Mouse (Mus musculus): ENCODE measurements around the gene Aldh1l2. TPM values are rescaled to one million over a fixed set of nuclear protein-coding genes. Genes with fewer than 3 reads are reported as not detected.
"Not testable (repeated sequence)": the region's sequence is repeated elsewhere in the genome, so short reads cannot be mapped to it uniquely, and the experiment has no call there.

The Aldh1l2 gene
- 1 to 10 TPM; 2.5 to 5.5 (median 4.1) TPM for total RNA-seq (2022)

DNA sequence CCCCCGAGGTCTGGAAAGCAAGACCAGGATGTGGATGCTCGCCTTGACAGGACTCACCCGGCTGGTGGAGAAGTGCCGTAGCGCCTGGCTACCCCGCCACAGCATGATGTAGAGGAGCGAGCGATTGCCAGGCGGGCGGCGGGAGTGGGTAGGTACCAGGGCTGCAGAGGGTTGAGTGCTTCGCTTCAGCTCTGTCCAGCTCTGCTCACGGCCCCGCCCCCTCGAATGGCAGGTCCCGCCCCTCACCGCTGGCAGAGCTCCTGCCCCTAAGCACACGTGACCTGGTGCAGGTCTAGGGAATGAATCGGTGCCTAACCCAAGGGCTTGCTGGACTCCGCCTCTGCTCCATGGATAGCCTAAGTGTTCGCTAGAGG lies at the start of gene Aldh1l2:
TSS of gene Aldh1l2 (minus strand) at position 231 of the 374 bp plus-strand sequence.
- peak; percentile 23 to 29 for DNase-seq (ENCODE audit: low spot score in 2 of 2)

GRCm38 (mm10) chr10:83565449-83566441 lies 31.8 kb upstream of the Aldh1l2 start:
- no peak for DNase-seq (ENCODE audit: low spot score in 2 of 2)

DNA sequence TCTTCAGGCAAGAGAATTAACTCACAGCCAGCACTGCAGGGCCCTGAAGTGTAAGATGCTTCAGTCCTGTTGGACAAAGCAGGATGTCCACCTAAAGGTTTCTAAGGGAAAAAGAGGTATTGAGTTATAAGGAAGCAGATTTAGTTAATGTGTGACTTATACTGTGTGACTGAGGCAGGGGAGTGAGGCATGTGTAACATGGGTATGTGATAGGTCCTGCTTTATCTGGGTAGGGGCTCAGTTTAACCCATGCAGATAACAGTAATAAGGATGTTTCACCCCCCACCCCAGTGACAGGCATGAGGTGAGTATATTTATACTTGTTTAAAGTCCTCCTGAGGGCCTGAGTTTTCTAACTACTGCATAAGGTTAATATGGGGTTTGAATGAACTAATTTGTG lies 29.1 kb upstream of the Aldh1l2 start:
- DNase-seq (ENCODE audit: low spot score in 2 of 2): no peak

DNA sequence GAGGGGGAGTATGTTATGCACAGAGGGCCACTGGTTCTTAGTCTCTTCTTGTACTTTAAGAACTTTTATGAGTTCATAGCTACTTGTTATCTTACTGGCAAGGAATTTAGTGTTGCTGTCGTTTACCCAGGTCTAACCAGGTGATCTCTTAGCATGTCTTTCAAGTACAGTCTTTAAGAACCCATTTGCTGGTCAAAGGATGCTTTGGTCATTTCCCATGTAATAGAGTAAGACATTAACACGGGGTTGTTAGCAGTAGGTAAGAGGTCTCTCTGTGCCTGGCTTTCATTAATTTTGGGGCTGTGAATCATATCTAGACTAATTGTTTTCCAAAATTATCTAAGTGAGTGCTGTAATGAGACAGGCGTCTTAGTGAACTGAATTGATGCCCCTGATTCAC lies 11.4 kb upstream of the Aldh1l2 start:
- DNase-seq (ENCODE audit: low spot score in 2 of 2): no peak

DNA sequence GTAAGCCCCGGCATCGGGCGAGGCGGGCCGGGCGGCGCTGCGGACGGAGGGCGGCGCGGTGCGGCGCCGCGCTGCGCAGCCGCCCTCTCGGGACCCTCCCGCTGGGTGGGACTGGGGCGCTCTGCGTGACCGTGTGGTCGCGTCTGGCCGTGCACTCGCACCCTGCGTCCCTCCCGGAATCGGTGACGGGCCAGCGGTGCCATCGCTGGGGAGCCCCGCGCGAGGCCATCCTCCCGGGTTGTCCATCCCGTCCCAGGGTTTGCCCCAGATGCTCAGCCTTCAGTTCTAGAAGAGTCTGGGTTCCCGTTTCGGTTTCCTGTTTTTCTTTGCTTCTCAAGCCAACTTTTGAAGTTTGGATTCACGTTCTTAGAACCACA lies 10.2 kb upstream of the Aldh1l2 start:
- no peak for DNase-seq (ENCODE audit: low spot score in 2 of 2)

GRCm38 (mm10) chr10:83543439-83544102 lies 9.6 kb upstream of the Aldh1l2 start, which contains the start of gene Washc4:
TSS of gene Washc4 (plus strand) at chr10:83543752.
- DNase-seq (ENCODE audit: low spot score in 2 of 2): peak; percentile 88 to 92

DNA sequence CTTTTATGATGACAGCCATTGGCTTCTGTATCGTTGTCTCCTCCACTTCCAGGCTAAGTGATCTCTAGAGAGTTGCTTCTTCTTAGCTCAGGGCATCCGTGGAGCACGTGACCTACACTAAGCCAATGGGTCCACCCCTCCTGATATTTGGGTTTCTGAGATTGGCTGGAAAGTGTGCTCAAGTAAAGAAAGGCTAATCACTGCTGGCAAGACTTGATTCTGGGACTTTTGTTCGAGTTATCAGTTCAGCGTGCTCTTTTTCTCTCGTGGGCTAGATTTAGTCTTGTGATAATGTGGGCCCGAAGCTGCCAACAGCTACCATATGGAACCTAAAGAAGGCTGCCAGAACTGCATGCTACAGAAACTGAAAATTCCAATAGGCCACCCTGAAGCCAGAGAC lies 8.3 kb upstream of the Aldh1l2 start:
- DNase-seq (ENCODE audit: low spot score in 2 of 2): peak; percentile 25 to 33

DNA sequence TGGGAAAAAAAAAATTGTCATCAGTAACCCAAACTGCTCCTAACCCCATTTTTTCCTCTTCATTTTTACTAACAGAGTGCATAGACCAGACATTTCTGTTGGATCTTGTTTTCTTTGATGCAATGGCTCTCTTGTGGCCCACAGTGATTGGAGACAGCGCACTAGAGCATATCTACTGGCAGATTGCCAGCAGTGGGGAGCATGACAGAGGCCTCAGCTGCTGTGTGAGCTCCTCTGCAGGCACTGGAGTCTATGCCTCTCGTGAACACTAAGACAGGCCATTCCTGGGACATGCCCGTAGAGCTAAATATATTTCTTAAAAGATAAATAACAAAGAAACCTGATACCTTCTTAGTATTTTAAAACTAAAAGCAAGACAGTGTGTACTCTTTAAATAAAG lies 6.2 kb upstream of the Aldh1l2 start:
- DNase-seq (ENCODE audit: low spot score in 2 of 2): no peak

- no peak for DNase-seq (ENCODE audit: low spot score in 2 of 2)
Measured at GRCm38 (mm10) chr10:83539311-83539980, 5.5 kb upstream of the Aldh1l2 start.

- DNase-seq (ENCODE audit: low spot score in 2 of 2): no peak
Measured at GRCm38 (mm10) chr10:83536436-83536835, 2.5 kb upstream of the Aldh1l2 start.

DNA sequence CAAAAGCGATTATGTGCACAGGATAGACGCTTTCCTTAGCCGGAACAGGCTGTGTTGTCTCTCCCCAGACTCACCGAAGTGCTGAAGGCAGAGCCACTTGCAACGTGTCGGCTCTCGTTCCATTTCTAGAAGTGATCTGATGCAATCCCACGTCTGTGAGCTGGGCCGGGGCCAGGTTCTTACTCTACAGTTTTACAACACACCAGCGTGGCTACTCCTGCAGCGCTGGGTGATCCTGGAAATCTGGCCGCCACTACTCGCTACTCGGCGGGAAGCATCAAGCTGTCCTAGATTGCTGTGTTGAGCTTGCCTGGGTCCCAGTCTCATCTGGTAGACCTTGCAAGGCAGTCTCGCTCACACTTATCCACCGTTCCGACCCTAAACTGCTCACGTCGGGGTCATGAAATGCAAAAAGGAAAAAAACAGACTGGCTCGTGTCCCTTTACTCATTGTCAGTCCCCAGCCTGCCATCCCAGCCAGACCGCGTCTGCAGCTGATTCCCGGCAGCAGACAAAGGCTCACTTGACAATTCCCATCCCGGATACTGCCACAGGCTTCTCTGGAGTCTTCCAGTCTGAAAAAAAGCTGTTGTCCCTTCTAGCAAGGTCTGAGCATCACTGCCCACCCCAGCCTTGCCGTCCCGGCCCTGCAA lies 556 bp downstream of the Aldh1l2 start:
- DNase-seq (ENCODE audit: low spot score in 2 of 2): peak in 1 of 2 experiments; percentile 40

GRCm38 (mm10) chr10:83530384-83530967 lies 3.5 kb downstream of the Aldh1l2 start:
- no peak for DNase-seq (ENCODE audit: low spot score in 2 of 2)

- not testable (repeated sequence) for DNase-seq (ENCODE audit: low spot score in 2 of 2)
Measured at GRCm38 (mm10) chr10:83524238-83524637, 9.7 kb downstream of the Aldh1l2 start.

DNA sequence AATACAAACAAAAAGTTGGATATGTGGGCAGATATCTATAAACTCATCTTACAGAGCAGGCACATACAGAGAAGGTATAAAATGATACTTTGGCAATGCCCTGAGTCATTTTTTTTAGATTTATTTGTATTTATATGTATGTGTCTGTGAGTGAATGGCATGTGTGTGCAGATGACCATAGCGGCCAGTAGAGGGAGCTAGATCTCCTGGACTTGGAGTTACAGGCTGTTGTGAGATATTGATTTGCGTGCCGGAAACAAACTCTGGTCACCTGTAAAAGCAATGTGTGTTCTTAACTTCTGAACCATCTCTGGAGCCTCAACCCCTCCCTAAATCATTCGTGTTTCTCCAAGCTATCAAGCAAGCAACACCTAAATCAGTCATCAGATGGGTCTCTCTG lies 12.9 kb downstream of the Aldh1l2 start:
- DNase-seq (ENCODE audit: low spot score in 2 of 2): no peak

GRCm38 (mm10) chr10:83513736-83514135 lies 20.2 kb downstream of the Aldh1l2 start:
- no peak for DNase-seq (ENCODE audit: low spot score in 2 of 2)

GRCm38 (mm10) chr10:83511304-83511703 lies 22.6 kb downstream of the Aldh1l2 start:
- DNase-seq (ENCODE audit: low spot score in 2 of 2): no peak

GRCm38 (mm10) chr10:83508962-83509660 lies 24.8 kb downstream of the Aldh1l2 start:
- DNase-seq (ENCODE audit: low spot score in 2 of 2): no peak

- no peak for DNase-seq (ENCODE audit: low spot score in 2 of 2)
Measured at GRCm38 (mm10) chr10:83497321-83497720, 36.6 kb downstream of the Aldh1l2 start.

DNA sequence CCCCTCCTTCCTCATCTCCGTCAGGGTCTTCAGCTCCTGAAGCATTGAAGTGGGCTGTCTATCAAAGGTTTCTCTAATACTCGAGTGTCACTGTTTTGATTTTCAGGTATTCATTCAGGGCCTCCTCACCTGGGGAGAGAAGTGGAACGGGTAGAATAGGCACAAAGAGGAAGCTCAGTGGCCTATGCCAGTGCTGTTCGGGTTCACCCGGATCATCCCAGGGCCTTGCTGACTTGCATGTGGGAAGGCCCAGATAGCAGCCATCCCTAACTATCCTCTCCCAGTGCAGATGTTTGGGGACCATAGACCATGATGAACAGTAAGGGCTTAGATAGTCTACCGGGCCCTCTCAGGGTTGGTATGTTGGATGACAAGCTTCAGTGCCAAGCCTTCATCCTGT lies 43.4 kb downstream of the Aldh1l2 start:
- DNase-seq (ENCODE audit: low spot score in 2 of 2): no peak

- peak in 1 of 2 experiments; percentile 10 for DNase-seq (ENCODE audit: low spot score in 2 of 2)
Measured at GRCm38 (mm10) chr10:83477286-83477685, 56.7 kb downstream of the Aldh1l2 start.
